Mouse (Mus musculus) monocyte, adult 5-6 weeks (primary cell): ENCODE results near the gene Matk. TPM values are rescaled to one million over a fixed set of nuclear protein-coding genes. Genes with fewer than 3 reads are reported as not detected.
A peak's percentile ranks its signal among the peaks of the same experiment; 100 is the strongest.
"Not testable (repeated sequence)": the region's sequence is repeated elsewhere in the genome, so short reads cannot be mapped to it uniquely, and the experiment has no call there.

Experiments
- ATAC-seq: fragments of 153-309, 156-312 bp; replicated peaks from 2 replicates; pipeline ENCODE4 v1.8.0; 2017; ENCODE audit warnings: mild to moderate bottlenecking; ENCODE audit not compliant: low TSS enrichment, insufficient number of reproducible peaks, severe bottlenecking, poor library complexity, low FRiP score
- total RNA-seq: library from RNA; stranded (forward); fragments of 200-1000, 200-491, 200-594 nt; gene quantifications from 3 replicates; pipeline ENCODE4 v1.2.3, GENCODE M21; 2017

Matk gene
- 10.2 to 29.6 TPM (median 11.9 TPM) in 3 replicates for total RNA-seq

DNA sequence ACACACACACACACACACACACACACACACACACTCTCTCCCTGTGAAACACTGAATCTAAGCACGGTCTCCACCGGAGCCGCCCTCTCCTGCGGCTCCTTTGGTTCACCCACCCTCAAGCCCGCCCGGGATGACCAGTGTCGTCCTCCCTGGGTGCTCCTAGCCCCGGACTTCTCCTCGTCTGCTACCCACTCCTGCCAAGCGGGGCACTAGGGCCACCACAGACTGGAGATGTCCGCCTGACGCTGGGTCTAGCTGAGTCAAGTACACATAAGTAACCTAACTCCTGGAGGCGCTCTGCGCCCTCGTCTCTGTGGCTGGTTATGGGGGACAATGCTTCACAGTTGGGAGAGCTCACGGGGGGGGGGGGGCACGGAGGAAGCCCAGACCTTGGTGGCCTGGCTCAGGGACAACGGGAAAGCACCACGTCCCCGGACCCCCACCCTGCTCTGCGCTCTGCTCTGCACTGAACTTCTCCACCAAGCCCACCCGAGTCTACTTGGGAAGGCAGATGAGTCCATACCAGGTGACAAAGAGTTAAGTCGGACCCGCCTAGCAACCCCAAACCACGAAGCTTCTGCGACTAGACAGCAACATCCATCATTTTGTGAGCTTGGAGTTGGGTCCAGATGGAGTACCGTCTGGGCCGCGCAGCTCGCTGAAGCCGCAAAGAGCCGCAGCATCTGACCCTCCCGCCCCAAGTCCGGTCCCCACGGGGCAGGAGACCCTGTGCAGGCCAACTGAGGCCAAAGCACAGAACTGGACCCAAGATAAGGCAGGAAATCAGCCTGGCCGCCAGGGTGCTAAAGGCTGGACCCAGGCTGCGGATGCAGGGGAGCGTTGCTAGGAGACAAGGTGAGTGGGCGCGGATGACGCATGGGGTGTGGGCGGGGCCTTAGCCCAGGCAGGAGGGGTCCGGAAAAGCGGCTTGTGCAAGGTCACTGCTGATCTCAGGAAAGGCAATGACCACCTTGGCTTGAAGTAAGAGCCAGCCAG lies at the start of gene Matk:
Gene Matk (plus strand): TSS at position 512 of the 996 bp plus-strand sequence.
- ATAC-seq, result no peak

DNA sequence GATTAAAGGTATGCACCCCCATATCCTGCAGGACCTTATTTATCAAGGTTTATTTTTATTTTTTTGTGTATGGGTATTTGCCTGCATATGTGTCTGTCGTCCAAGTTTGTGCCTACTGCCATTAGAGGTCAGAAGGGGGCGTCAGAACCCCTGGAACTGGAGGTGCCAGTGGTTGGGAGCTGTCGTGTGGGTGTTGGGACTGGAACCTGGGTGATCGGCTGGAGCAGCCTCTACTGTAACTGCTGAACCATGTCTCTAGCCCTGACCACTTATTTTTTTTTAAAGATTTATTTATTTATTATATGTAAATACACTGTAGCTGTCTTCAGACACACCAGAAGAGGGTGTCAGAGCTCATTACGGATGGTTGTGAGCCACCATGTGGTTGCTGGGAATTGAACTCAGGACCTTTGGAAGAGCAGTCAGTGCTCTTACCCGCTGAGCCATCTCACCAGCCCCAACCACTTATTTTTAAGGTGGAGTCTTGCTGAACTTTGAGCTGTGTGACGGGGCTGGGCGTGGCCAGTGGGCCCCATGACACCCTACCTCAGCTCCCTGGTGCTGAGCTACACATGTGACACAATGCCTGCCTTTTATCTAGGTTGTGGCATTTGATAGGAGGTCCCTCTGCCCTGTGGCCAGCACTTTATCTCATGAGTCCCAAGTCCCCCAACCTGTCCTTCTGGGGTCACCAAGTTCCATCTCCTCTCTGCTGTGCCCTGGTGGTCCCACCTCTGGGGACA lies 49.6 kb upstream of the Matk start:
- no peak for ATAC-seq

GRCm38 (mm10) chr10:81204137-81204536 lies 48.6 kb upstream of the Matk start:
- ATAC-seq, result no peak

GRCm38 (mm10) chr10:81210154-81210553 lies 42.6 kb upstream of the Matk start:
- ATAC-seq, result no peak

DNA sequence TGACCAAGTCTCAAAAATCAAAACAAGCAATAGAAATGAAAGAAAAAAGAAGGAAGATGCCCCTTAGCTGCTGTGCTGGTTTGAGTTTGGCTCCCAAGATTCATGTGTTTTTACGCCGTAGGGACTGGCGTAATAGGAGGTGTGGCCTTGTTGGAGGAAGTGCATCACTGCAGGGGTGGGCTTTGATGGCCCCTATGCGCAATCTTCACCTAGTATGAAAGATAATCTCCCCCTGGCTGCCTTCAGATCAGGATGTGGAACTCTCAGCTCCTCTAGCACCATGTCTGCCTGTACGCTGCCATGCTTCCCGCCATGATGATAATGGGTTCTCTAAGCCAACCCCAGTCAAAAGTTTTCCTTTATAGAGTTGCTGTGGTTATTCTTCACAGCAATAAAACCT lies 36.5 kb upstream of the Matk start:
- no peak for ATAC-seq

DNA sequence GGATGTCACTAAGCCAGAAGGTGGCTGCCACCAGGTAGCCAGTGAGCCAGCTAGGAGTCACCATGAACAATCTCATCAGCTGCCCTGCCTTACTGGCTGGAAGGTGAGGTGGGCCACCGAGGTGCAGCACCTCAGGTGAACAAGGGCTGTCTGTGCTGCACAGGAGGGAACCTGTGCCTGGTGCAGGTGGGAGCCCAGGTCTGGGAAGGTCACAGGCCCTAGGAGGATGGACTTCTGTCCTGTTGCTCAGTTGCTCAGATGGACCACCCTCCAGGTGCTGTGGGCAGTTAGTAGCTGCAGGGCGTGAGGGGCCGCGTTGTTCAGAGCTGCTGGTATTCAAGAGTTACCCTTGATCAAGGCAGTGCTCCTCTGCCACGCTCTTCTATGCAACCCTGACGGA lies 35.9 kb upstream of the Matk start:
- no peak for ATAC-seq

GRCm38 (mm10) chr10:81217267-81217666 lies 35.5 kb upstream of the Matk start:
- ATAC-seq, result not testable (repeated sequence)

DNA sequence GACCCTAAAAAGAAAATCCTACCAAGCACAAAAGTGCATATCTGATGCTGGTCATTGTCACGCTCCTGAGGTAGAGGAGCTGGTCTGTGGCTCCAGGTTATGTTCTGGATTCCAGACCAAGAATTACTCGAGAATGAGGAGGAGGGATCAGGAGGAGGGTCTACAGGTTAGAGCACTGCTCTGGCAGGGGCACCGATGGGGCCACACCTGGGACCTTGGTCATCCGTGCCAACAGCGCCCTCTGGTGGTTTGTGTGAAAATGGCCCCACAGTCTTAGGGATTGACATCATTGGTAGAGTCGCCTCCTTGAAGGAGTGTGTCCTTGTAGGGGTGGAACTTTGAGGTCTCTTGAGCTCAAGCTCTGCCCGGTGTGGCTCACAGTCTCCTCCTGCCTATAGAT lies 34.8 kb upstream of the Matk start:
- ATAC-seq, result peak; percentile 70

- peak; percentile 76 for ATAC-seq
Measured at GRCm38 (mm10) chr10:81221402-81222015, 31.2 kb upstream of the Matk start.

- ATAC-seq, result not testable (repeated sequence)
Measured at GRCm38 (mm10) chr10:81223731-81224130, 29.0 kb upstream of the Matk start.

DNA sequence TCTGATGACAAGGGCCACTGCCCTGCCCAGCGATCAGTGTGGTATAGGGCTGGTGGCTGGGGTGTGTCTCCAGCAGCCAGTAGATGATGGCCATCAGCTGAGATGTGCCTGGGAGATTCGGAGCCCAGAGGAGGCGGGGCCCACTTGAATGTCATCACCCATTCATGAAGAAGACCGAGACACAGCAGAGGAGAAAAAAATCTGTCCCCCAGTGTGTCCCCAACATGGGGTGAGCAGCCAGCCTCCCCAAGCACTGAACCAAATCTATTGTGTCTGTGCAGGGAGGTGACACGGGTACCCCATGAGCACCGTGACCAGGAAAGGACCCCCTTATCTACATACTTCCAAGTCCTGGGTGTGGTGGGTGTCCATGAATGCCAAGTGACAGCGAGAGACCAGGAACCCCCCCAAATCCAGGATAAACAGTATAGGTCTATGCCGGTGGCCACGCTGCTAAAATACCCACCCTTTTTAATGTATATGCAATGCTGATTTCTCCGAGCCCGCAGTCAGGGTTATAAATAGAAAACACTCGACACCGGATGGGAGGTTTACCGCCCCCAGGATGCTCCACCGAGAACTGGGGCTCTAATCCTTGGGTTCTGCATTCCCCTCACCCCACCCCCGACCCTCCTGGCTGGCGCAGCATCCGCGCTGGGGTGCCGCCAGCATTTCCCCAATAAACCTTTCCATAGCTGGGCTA lies 22.8 kb upstream of the Matk start:
- ATAC-seq, result no peak

GRCm38 (mm10) chr10:81230438-81231332 lies 22.1 kb upstream of the Matk start, which contains the start of gene Atcay:
TSS of gene Atcay (minus strand) at chr10:81230833.
- no peak for ATAC-seq

- ATAC-seq, result no peak
Measured at GRCm38 (mm10) chr10:81231436-81231835, 21.3 kb upstream of the Matk start.

DNA sequence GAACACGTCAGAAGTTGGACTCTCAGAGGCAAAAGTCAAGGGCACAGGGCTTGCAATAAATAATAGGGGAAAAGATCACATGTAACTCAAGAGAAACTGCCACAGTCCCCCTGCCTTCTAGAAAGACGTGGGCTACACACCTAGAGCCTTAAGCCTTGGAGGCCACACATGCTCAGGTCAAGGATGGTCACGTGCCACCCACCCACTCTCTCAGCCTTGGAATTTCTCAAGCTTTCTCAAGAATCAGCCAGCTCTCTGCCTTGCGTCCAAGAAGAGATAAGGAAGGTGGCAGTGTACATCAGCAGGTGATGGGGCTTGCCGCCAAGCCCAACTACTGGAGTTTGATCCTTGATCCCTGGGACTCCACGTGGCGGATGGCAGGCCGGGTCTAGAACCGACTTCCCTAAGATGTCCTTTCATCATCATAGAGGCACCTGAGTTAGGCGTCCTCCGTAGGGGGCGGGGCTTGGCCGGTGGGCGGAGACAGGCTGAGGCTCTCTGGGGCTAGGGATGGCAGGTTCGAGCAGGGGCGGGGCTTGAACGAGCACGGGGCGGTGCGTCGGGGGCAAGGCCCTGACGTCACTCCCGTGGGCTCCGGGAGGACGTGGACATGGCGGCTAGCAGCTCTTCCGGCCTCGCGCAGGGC lies 20.0 kb upstream of the Matk start, which contains the start of gene Zfr2:
Gene Zfr2 (plus strand): TSS at position 576 of the 646 bp plus-strand sequence.
- ATAC-seq, result peak; percentile 77

DNA sequence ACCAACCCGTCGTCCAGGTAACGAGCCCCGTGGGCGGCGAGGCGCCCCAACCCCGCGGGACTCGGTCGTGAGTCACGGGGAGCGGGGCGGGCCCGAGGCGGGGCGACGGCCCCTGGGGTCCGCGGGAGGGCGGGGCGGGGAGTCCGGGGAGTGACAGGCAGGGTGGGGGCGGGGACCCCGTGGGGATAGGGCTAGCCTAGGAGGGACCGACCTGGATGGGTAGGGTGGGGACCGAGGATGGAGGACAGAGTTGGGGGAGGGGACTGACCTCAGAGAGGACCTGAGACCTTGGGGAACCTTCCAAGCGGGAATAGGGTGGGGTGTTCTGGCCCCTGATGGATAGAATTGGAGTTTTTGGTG lies 19.5 kb upstream of the Matk start:
- ATAC-seq, result no peak

- ATAC-seq, result no peak
Measured at GRCm38 (mm10) chr10:81234206-81234605, 18.5 kb upstream of the Matk start.
